Mouse (Mus musculus): Measurements from ENCODE around the gene Fam214b. TPM values are rescaled to one million over a fixed set of nuclear protein-coding genes. Genes with fewer than 3 reads are reported as not detected.

Fam214b gene
- polyA plus RNA-seq, 1 experiment from 2014 or later: 20.8 TPM

DNA sequence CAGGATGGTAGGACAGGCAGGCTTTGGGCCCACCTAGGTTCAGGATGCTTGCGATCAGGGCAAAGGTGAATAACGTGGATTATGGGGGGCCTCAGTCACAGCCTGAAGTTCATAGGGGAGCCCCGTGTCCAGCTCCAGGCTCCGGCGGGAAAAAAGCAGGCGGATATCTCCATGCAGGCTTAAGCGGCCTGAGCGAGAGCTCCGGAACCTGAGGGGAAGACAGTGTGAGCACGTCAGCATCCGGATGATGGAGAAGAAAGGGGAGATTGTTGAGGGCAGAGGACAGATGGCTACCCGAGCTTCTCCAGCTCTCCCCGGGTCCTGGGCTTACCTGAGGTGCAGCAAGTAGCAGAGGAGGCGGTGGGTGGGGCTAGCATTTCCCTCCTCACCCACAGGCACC is 12.5 kb downstream of the Fam214b start:
- no peak for ATAC-seq (ENCODE audit: low FRiP score)
- Histone ChIP-seq H3K9me3 (ENCODE audit: control insufficient read depth, low read length) (no peaks in the 10 kb centered on the region), H3K4me1 (replicated peaks; ENCODE audit: control insufficient read depth, insufficient read depth, low read length) (peaks cover 5% of the 10 kb centered on the region; the same call in 1 of the 2 replicates), H3K4me3 (ENCODE audit: low read depth, low read length) (no peak overlapping the region), H3K36me3 (ENCODE audit: control insufficient read depth, insufficient read depth, low read length) (peaks cover 10% of the 10 kb centered on the region), H3K27me3 (ENCODE audit: control insufficient read depth, insufficient read depth, low read length) (no peaks in the 10 kb centered on the region), H3K9ac (ENCODE audit: low read depth, low read length) (no peak overlapping the region), H3K4me2 (replicated peaks; ENCODE audit: low read depth, low read length) (no peak overlapping the region), H3K27ac (ENCODE audit: low read depth, low read length) (no peak overlapping the region)
- no peak for DNase-seq (ENCODE audit: low spot score)
- WGBS: 89% methylated on average over 14 of the region's 14 CpGs

DNA sequence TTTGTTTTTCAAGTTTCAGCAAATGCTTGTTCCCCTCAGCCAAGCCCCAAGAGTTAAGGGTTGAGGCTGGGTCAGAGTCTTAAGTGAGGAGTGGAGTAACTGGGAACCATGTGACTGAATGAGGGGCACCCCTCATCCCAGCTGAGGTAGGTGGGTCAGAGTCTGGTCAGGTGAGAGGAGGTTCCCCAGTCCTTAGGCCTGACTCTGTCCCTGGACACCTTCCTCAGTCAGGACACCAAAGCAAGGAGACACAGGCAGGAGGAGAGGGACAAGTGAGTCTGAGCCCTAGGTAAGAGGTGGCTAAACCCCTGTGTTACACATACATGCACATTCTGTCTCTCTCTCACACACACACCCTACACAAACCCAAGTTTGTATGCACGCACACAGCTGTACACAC is 13.5 kb downstream of the Fam214b start:
- H3K4me2 ChIP-seq (replicated peaks; ENCODE audit: low read depth, low read length): no peak overlapping the region
- no peak for ATAC-seq (ENCODE audit: low FRiP score)
- no peak overlapping the region for H3K9ac ChIP-seq (ENCODE audit: low read depth, low read length)
- H3K36me3 ChIP-seq (ENCODE audit: control insufficient read depth, insufficient read depth, low read length): peaks cover 13% of the 10 kb centered on the region
- H3K4me1 ChIP-seq (replicated peaks; ENCODE audit: control insufficient read depth, insufficient read depth, low read length): 0 out of 2 replicates have a peak, but pooled peaks cover 5% of the 10 kb centered on the region
- DNase-seq (ENCODE audit: low spot score): no peak
- WGBS: 78% methylated on average over 1 of the region's 1 CpGs
- no peak overlapping the region for H3K4me3 ChIP-seq (ENCODE audit: low read depth, low read length)
- H3K9me3 ChIP-seq (ENCODE audit: control insufficient read depth, low read length): no peaks in the 10 kb centered on the region
- no peak overlapping the region for H3K27ac ChIP-seq (ENCODE audit: low read depth, low read length)
- H3K27me3 ChIP-seq (ENCODE audit: control insufficient read depth, insufficient read depth, low read length): no peaks in the 10 kb centered on the region

DNA sequence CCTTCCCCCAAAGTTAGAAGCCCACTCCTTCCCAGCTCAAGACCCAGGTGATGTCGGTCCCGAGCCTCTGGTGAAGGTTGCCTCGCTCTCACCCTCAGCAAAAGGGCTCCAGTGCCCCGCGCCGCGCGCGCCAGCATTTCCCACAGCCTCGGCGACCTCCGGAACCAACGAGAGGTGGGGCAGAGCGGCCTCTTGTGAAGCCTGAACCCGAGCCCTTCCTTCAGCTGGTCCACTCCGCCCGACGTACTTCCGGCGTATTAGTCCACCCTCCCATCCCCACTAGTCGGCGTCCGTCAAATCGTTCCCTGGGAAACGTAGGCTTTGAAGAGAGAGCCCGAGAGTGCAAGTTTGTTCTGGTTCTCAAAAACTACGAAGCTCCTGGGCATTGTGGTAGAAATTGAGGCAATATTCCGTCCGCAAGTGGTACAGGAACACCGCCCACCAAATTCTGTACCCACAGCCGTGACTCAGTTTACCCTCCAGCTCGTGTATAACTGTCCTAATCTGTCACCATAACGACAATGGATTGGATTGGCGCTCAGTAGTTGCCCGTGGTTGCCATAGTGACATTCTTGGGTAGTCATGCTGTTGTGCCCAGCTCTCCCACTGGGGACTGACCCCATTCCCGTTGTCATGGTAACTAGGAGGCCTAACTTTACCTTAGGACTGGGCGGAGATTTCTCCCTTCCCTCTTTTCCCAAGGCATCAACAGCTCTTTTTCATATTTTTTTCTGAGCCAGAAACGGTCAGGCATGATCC is 14.6 kb downstream of the Fam214b start, which contains the start of gene Stoml2:
Gene Stoml2 (minus strand): TSS at position 474 of the 759 bp plus-strand sequence.
- H3K36me3 ChIP-seq (ENCODE audit: control insufficient read depth, insufficient read depth, low read length): peaks cover 13% of the 10 kb centered on the region

DNA sequence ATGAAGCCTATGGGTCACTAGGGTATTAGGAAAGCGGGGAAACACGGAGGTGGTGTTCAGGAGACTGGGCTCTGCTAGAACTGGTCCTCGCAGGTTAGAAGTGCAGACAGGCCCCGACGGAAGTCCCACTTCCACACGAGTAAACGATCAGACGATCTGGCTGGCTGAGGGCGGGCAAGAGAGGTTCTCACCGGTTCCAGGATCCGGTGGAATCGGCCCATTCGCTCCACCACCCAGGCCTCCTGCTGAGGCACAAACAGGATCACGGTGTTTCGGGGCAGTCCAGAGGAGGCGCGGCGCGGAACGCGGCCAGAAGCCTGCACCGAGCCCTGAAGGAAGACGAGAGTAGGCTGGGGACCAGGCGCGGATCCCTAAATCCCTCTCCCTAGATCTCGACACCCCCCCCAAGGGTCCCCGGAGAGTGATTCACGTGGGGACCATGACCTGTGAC is 15.2 kb downstream of the Fam214b start:
- 3% methylated on average over 28 of the region's 28 CpGs for WGBS
- 0 out of 2 replicates have a peak, but pooled peaks cover 5% of the 10 kb centered on the region for H3K4me1 ChIP-seq (replicated peaks; ENCODE audit: control insufficient read depth, insufficient read depth, low read length)
- H3K9ac ChIP-seq (ENCODE audit: low read depth, low read length): peak overlapping the region; percentile 88
- H3K4me3 ChIP-seq (ENCODE audit: low read depth, low read length): peak overlapping the region; percentile 79
- DNase-seq (ENCODE audit: low spot score): no peak
- H3K4me2 ChIP-seq (replicated peaks; ENCODE audit: low read depth, low read length): peak overlapping the region; percentile 85
- H3K9me3 ChIP-seq (ENCODE audit: control insufficient read depth, low read length): no peaks in the 10 kb centered on the region
- no peaks in the 10 kb centered on the region for H3K27me3 ChIP-seq (ENCODE audit: control insufficient read depth, insufficient read depth, low read length)
- H3K27ac ChIP-seq (ENCODE audit: low read depth, low read length): peak overlapping the region; percentile 86
- no peak; the same call in none of the 2 replicates for ATAC-seq (ENCODE audit: low FRiP score)
- peaks cover 8% of the 10 kb centered on the region for H3K36me3 ChIP-seq (ENCODE audit: control insufficient read depth, insufficient read depth, low read length)

More for the DNA sequence above, 14.6 kb downstream of the Fam214b start, which contains the start of gene Stoml2:
- H3K4me1 ChIP-seq (replicated peaks; ENCODE audit: control insufficient read depth, insufficient read depth, low read length): 0 out of 2 replicates have a peak, but pooled peaks cover 5% of the 10 kb centered on the region
- peak within 1 kb of the TSS; percentile 88 for H3K9ac ChIP-seq (ENCODE audit: low read depth, low read length)
- DNase-seq (ENCODE audit: low spot score): peak; percentile 92
- peak within 1 kb of the TSS; percentile 85 for H3K4me2 ChIP-seq (replicated peaks; ENCODE audit: low read depth, low read length)
- H3K4me3 ChIP-seq (ENCODE audit: low read depth, low read length): peak within 1 kb of the TSS; percentile 79
- WGBS: 1% methylated on average over 38 of the region's 38 CpGs
- H3K9me3 ChIP-seq (ENCODE audit: control insufficient read depth, low read length): no peaks in the 10 kb centered on the region
- peak; percentile 96 for ATAC-seq (ENCODE audit: low FRiP score)
- H3K27ac ChIP-seq (ENCODE audit: low read depth, low read length): peak within 1 kb of the TSS; percentile 86
- no peaks in the 10 kb centered on the region for H3K27me3 ChIP-seq (ENCODE audit: control insufficient read depth, insufficient read depth, low read length)

DNA sequence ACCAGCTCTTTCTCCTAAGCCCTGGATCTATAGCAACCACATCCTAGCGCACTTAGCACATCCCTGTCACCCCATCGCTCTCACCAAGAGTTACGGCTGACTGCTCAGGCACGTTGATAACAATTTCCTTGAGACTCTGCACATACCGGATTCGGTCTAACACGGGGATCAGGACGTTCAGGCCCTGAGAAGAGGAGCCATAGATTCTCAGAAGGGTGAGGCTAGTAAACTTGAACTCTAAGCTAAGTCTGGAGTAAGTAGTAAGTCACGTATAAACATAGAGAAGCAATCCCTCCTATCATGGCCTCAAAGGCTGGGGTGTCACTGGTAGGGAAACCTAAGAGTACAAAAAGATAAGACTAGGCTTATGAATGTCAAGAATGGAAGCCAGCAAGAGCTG is 15.7 kb downstream of the Fam214b start:
- Histone ChIP-seq H3K36me3 (ENCODE audit: control insufficient read depth, insufficient read depth, low read length) (peaks cover 8% of the 10 kb centered on the region), H3K4me2 (replicated peaks; ENCODE audit: low read depth, low read length) (peak overlapping the region; percentile 85), H3K27ac (ENCODE audit: low read depth, low read length) (peak overlapping the region; percentile 86; the same call in 1 of the 2 replicates), H3K27me3 (ENCODE audit: control insufficient read depth, insufficient read depth, low read length) (no peaks in the 10 kb centered on the region), H3K4me3 (ENCODE audit: low read depth, low read length) (peak overlapping the region; percentile 79), H3K9ac (ENCODE audit: low read depth, low read length) (peak overlapping the region; percentile 88), H3K4me1 (replicated peaks; ENCODE audit: control insufficient read depth, insufficient read depth, low read length) (0 out of 2 replicates have a peak, but pooled peaks cover 5% of the 10 kb centered on the region), H3K9me3 (ENCODE audit: control insufficient read depth, low read length) (no peaks in the 10 kb centered on the region)
- ATAC-seq (ENCODE audit: low FRiP score) (no peak), DNase-seq (ENCODE audit: low spot score) (no peak)
- 80% methylated on average over 9 of the region's 9 CpGs for WGBS

DNA sequence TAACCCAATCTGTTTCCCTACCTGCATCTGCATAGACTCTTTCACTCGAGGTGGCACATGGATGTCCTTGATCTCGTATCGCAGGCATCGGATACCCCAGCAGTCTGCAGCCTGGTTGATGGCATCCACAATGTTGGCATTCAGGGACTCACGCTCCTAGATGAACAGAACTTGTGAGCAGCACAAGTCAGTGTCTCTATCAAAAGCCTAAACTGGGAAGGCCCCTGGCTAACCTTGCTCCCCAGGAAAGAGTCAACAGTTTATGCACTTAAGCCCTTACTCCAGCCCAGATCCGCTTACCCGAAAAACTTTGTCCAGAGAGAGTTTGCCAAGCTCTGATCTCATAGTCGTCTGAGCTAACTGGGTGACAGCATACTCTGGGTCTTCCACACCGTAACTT is 16.3 kb downstream of the Fam214b start:
- DNase-seq (ENCODE audit: low spot score) (no peak), ATAC-seq (ENCODE audit: low FRiP score) (no peak)
- Histone ChIP-seq H3K36me3 (ENCODE audit: control insufficient read depth, insufficient read depth, low read length) (peaks cover 8% of the 10 kb centered on the region), H3K4me2 (replicated peaks; ENCODE audit: low read depth, low read length) (no peak overlapping the region), H3K9me3 (ENCODE audit: control insufficient read depth, low read length) (no peaks in the 10 kb centered on the region), H3K27me3 (ENCODE audit: control insufficient read depth, insufficient read depth, low read length) (no peaks in the 10 kb centered on the region), H3K4me1 (replicated peaks; ENCODE audit: control insufficient read depth, insufficient read depth, low read length) (peaks cover 7% of the 10 kb centered on the region; the same call in 1 of the 2 replicates), H3K27ac (ENCODE audit: low read depth, low read length) (no peak overlapping the region), H3K9ac (ENCODE audit: low read depth, low read length) (no peak overlapping the region), H3K4me3 (ENCODE audit: low read depth, low read length) (no peak overlapping the region)
- WGBS: 93% methylated on average over 9 of the region's 9 CpGs

DNA sequence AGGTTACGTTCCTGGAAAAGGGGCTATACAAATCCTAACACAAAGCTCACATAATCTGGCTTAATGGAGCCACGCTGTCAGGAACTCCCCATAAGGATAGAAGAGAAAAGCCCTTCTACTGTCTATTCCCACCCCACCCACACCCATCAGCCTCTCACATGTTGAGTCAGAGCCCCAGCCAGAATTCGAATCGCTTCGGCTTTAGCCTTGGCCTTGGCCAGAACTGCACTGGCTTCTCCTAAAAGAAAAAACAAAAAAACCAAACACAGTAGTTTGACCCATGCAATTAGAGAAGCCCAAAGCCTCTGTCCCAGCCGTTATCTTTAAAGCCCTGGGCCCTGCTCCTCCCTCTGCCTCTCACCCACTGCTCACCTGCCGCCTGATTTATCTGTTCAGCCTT is 16.9 kb downstream of the Fam214b start:
- Histone ChIP-seq H3K9ac (ENCODE audit: low read depth, low read length) (no peak overlapping the region), H3K4me3 (ENCODE audit: low read depth, low read length) (no peak overlapping the region), H3K27me3 (ENCODE audit: control insufficient read depth, insufficient read depth, low read length) (no peaks in the 10 kb centered on the region), H3K27ac (ENCODE audit: low read depth, low read length) (no peak overlapping the region), H3K9me3 (ENCODE audit: control insufficient read depth, low read length) (no peaks in the 10 kb centered on the region), H3K4me2 (replicated peaks; ENCODE audit: low read depth, low read length) (no peak overlapping the region), H3K4me1 (replicated peaks; ENCODE audit: control insufficient read depth, insufficient read depth, low read length) (peaks cover 11% of the 10 kb centered on the region; the same call in 1 of the 2 replicates), H3K36me3 (ENCODE audit: control insufficient read depth, insufficient read depth, low read length) (peaks cover 8% of the 10 kb centered on the region)
- WGBS: 90% methylated on average over 7 of the region's 7 CpGs
- ATAC-seq (ENCODE audit: low FRiP score) (no peak), DNase-seq (ENCODE audit: low spot score) (no peak)

DNA sequence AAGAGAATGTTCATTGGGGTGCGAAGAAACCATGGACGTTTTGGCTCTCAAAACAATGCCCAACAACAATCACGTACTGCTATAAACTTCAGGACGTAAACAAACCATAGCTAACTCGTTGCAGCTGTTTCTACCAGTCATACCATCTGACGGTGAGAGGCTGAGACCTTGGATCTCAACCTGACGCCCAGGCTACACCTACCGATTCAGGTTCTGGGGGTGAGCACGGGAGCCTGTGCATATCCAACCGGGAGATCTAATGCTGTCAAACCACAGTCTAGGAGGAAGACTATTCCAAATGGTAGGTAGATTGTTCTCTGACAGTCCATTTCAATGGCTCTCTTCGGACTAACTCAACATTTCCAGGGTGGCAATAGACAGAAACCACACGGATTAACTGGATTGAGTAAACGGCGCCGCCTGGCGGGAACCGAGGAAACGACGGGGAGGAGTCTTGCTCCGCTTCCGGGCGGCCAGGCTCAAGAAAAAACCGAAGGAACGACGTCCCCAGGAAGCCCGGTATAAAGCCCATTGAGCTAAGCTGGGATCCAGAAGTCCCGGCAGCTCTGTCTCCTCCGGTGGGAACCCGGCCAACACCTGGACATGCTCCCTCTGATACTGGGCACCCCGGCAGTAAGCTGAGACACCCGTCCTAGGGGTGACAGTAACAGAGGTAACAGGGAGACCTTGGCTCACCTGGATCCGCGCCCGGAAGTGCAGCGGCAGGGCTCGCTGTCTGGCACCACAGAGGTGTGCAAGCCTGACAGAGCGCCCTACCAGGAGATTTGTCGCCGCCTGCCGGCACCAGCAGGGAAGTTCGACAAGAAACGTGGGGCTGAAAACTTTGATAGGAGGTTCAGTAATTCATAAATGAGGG is 20.7 kb downstream of the Fam214b start, which contains the start of gene Pigo:
Gene Pigo (minus strand): TSS at position 736 of the 877 bp plus-strand sequence.
- H3K36me3 ChIP-seq (ENCODE audit: control insufficient read depth, insufficient read depth, low read length): peaks cover 8% of the 10 kb centered on the region

More for the DNA sequence above, 20.7 kb downstream of the Fam214b start, which contains the start of gene Pigo:
- peak; percentile 89 for ATAC-seq (ENCODE audit: low FRiP score)
- H3K4me1 ChIP-seq (replicated peaks; ENCODE audit: control insufficient read depth, insufficient read depth, low read length): peaks cover 9% of the 10 kb centered on the region; the same call in 1 of the 2 replicates
- peak within 1 kb of the TSS; percentile 63 for H3K9ac ChIP-seq (ENCODE audit: low read depth, low read length)
- DNase-seq (ENCODE audit: low spot score): peak; percentile 95
- H3K9me3 ChIP-seq (ENCODE audit: control insufficient read depth, low read length): no peaks in the 10 kb centered on the region
- H3K4me3 ChIP-seq (ENCODE audit: low read depth, low read length): peak within 1 kb of the TSS; percentile 44
- peak within 1 kb of the TSS; percentile 34 for H3K27ac ChIP-seq (ENCODE audit: low read depth, low read length)
- H3K27me3 ChIP-seq (ENCODE audit: control insufficient read depth, insufficient read depth, low read length): no peaks in the 10 kb centered on the region
- 8% methylated on average over 42 of the region's 42 CpGs for WGBS
- H3K4me2 ChIP-seq (replicated peaks; ENCODE audit: low read depth, low read length): peak within 1 kb of the TSS; percentile 55

Data from hindbrain, embryonic 11.5 days (tissue).